Mouse (Mus musculus) CD4-positive helper T cell, adult 2 months (primary cell): Measurements from ENCODE around the gene Nuf2.

Experiments
- DNase-seq: peaks from one replicate; pipeline ENCODE4 v3.0.0-alpha.2; 2012; ENCODE audit warnings: low read depth, missing footprints, low spot score

Nuf2 gene

GRCm38 (mm10) chr1:169530876-169531701, at the start of gene Nuf2:
TSS of gene Nuf2 (minus strand) at chr1:169531464.
- peak; percentile 98 for DNase-seq

GRCm38 (mm10) chr1:169579572-169579971, 48.3 kb upstream of the Nuf2 start:
- DNase-seq: no peak

GRCm38 (mm10) chr1:169574136-169574535, 42.9 kb upstream of the Nuf2 start:
- DNase-seq: no peak

GRCm38 (mm10) chr1:169555621-169556020, 24.4 kb upstream of the Nuf2 start:
- no peak for DNase-seq

- no peak for DNase-seq
Measured at GRCm38 (mm10) chr1:169555019-169555418, 23.8 kb upstream of the Nuf2 start.

GRCm38 (mm10) chr1:169553446-169553845, 22.2 kb upstream of the Nuf2 start:
- no peak for DNase-seq

GRCm38 (mm10) chr1:169540415-169540814, 9.2 kb upstream of the Nuf2 start:
- DNase-seq: no peak

GRCm38 (mm10) chr1:169531702-169532535, 655 bp upstream of the Nuf2 start:
- DNase-seq: peak; percentile 60

GRCm38 (mm10) chr1:169529996-169530518, 1.2 kb downstream of the Nuf2 start:
- no peak for DNase-seq

- no peak for DNase-seq
Measured at GRCm38 (mm10) chr1:169526006-169526680, 5.1 kb downstream of the Nuf2 start.

- DNase-seq: no peak
Measured at GRCm38 (mm10) chr1:169519337-169519736, 11.9 kb downstream of the Nuf2 start.

- peak; percentile 16 for DNase-seq
Measured at GRCm38 (mm10) chr1:169517899-169518517, 13.3 kb downstream of the Nuf2 start.

- peak; percentile 44 for DNase-seq
Measured at GRCm38 (mm10) chr1:169517376-169517892, 13.8 kb downstream of the Nuf2 start.

- no peak for DNase-seq
Measured at GRCm38 (mm10) chr1:169506354-169506753, 24.9 kb downstream of the Nuf2 start.

GRCm38 (mm10) chr1:169502876-169503275, 28.4 kb downstream of the Nuf2 start:
- no peak for DNase-seq

GRCm38 (mm10) chr1:169495621-169496020, 35.6 kb downstream of the Nuf2 start:
- DNase-seq: no peak

- no peak for DNase-seq
Measured at GRCm38 (mm10) chr1:169491561-169491960, 39.7 kb downstream of the Nuf2 start.

GRCm38 (mm10) chr1:169485408-169485885, 45.8 kb downstream of the Nuf2 start:
- no peak for DNase-seq

GRCm38 (mm10) chr1:169484565-169484964, 46.7 kb downstream of the Nuf2 start:
- DNase-seq: no peak

GRCm38 (mm10) chr1:169482596-169483335, 48.5 kb downstream of the Nuf2 start:
- DNase-seq: no peak
